Mouse (Mus musculus): ENCODE measurements around the gene Ap1s3.

GRCm38 (mm10) chr1:79703520-79703919 is 31.7 kb upstream of the Ap1s3 start:
- TF ChIP-seq CTCF (IDR thresholded peaks at IDR 0.05; ENCODE audit: borderline replicate concordance, insufficient read depth, low read depth, low read length) (no peak), POLR2A (IDR thresholded peaks at IDR 0.05; ENCODE audit: borderline replicate concordance, insufficient read depth, low read length) (no peak)
